Mouse (Mus musculus) mouse embryonic stem cell (cell line): ENCODE data around the gene Themis3.

ENCODE experiments used
- in situ Hi-C, 2 experiments: fragments of 300-500 bp; cut with MboI; formaldehyde crosslinking; loops; 1 replicate in 1 of 2; 3 replicates in 1 of 2; pipeline ENCODE4 v1.14.3; 2019 to 2020; ENCODE audit warnings: low sequenced_read_pairs in 2 of 2, low pct_unique_long_range_greater_than_20kb in 1 of 2, mixed read lengths in 1 of 2; ENCODE audit not compliant: unreplicated experiment in 1 of 2

Gene Themis3

DNA sequence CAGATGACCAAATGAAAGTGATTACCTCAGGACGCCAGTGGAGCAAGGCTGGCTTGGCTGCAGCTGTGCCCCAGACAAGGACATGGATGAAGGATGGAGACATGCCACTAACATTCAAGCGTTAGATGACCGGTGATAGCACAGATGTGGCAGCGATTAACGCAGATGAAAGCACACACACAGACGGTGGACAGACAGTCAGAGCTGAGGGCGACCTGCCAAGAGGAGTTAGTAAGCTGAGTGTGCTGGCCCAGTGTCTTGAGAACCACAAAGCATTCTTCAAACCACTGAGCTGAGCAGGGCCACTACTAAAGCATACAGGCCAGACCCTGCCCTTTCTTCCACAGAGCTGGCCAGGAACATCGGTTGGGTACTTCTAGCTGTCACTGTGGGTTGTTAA, 89.5 kb downstream of the Themis3 start:
- in situ Hi-C loops, result no loop called here
